Mouse (Mus musculus) embryo, embryonic 10 days (tissue): ENCODE results near the gene Hoxd1.

Experiments used
- DNase-seq: peaks from one replicate; pipeline ENCODE4 v3.0.0-alpha.2; 2015; ENCODE audit warnings: low spot score

Gene Hoxd1

DNA sequence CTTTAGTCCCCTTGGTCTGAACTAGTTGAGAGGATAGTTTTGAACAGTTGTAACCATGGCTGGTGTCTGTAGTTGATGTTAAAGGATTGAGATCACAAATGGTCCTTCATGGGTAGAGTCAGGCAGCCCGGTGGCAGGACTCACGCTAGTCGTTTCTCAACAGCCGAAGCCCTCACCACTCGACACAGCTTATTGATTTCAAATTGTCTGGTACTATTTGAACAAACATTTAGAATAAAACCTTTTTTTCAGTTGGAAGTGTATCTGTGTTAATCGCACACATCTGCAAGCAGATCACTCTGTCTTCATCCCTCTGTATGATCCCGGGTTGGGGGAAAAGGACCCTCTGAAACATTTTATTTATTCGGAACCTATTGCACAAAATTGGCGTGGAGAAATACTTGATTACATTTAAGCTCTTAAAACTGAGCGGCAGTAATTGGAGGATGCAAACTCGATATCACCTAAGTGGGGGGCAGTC is 15.1 kb upstream of the Hoxd1 start:
- peak; percentile 49 for DNase-seq

DNA sequence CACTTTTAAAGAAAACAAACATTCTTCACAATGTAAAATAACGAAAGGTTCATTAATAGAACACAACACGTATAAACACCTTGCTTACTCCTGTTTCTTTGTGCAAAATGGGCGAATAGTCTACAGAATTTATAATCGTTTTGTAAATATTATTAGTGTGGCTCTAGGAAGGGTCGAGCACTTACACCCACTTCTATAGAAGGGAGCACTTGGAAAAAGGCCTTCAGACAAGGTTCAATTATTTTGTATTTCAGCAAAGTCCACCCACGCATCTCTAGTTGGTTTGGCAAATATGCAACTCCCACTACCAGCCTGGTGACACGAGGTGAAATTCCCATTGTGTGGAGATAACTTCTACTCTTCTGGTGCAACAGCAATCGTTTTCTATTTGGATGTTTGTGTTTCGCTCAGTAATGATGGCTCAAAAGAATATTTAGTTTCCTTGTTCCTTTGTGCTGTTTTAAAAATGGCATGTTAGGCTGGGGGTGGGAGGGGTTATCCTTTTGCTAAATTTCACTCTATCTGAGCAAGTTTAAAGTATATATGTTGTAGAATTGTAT is 14.3 kb upstream of the Hoxd1 start:
- peak; percentile 30 for DNase-seq

DNA sequence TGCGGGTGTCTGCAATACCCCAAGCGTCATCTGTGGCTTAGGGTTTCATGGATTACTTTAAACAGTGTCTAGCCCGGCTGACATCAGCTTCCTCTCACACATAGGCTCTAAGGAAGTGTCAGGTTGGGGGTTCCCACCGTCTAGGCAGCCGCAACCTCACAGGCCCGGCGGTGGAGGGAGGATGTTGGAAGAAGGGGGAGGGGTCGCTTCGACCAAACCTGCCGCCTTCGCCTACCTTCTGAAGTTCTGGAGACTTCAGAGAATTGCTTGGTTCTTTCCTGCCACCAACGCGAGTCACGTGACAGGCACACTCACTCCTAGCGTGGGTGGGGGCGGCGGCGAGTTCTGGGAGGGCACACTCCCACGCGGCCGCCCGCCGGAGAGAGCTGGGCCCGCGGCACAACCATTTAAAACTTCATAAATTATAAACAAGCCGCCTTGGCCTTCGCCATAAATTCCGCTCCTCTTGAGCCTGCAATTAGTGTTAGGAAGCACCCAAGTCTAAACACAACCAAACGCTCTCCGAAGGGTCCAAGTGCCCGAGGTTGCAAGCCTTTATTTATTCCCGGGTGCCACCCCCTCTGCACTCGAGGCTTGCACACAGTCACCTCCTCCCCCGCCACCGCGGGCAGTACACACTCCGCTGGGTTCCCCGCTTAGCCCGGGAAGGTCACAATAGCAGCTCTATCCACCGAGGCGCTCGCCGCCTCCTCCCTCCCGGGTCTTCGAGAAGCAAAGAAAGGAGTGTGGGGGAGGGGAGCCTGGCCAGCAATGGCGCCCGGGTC is 13.3 kb upstream of the Hoxd1 start:
- DNase-seq = peak; percentile 88

DNA sequence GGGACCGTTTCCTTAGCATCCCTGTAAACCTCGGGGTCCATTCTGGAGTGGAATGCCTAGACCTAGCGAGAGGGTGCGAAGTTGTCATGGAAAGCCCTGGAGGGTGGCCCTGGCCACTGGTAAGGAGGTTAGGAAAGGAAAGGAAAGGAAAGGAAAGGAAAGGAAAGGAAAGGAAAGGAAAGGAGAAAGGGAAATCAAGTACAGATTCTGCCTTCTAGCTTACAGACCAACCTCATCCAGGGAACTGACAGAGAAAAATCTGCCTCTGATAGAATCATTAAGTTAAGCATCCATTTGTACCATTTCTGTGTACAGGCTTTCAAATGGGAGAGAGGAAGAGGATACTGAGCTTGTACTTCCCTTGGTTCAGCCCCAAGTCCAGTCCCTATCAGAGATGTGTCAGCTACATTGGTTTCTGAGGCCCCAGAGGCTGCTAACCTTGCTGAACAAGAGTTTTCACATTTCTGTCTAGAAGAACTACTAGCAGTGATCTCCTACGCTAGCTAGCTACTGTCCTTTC is 12.0 kb upstream of the Hoxd1 start:
- DNase-seq = no peak

DNA sequence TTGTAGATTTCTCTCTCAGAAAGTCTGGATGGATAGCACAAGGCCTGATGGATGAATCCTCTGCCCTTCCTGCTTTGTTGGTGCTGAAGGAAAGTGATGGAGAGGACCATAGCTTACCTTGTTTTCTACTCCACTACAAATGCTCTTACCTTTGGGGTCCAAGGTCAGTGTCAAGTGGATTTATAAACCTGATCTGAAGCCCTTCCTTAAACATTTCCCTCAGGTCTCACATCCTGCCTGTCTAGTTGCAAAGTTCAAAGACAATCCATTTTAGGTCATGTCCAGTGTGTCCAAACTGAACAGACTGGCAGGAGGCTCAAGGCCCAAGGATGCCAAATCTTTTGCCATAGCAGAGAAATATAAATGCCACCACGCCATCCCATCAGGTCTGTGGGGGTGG is 10.9 kb upstream of the Hoxd1 start:
- DNase-seq = no peak

DNA sequence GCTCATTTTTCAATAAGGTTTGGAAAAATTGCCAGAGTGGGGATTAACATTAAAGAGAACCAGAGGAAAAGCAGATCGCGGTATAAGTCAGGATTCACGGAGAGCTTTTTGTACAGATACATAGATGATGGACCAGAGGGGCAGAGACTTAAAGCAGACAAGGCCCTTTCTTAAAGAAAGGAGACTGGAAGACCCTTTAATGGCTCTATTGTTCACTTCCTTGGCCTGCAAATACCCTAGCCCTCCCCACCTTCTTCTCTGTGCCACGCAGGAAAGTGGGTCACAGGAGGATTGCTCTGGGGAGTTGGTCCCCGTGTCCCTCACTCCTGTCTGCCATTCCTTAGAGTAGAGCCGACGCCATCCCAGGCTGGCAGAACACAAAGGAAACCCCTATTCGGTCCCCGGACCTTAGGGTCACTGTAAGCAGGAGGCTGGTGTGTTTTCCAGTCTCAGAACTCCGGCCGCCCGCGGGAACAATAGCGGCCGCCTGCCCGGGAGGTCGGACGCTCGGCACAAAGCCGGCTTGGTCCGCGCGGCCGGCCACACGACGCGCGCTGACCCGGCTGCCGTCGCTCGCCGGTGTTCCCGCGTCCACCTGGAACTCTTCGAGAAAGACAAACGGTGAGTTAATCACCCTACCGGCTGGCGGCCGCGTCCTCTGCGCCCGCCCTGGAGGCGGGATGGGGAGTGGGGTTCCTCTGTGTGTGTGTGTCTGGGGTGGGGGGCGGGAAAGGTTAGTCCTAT is 10.2 kb upstream of the Hoxd1 start:
- peak; percentile 78 for DNase-seq

DNA sequence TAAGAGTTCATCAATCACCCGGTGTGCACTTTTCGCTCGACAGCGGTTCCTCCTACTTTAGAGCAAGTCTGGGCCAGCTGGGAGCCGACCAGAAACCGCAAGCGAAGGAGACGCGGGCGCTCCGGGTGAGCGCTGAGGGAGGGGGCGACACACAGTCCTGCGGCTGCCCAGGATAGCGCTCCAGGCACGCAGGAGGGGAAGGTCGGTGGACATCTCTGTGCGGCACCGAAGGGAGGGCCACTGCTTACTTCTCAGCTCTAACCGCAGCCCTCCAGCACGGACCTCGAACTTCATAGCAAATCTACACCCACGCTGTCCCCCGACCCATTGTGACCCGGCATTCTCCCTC is 9.6 kb upstream of the Hoxd1 start:
- DNase-seq = no peak

DNA sequence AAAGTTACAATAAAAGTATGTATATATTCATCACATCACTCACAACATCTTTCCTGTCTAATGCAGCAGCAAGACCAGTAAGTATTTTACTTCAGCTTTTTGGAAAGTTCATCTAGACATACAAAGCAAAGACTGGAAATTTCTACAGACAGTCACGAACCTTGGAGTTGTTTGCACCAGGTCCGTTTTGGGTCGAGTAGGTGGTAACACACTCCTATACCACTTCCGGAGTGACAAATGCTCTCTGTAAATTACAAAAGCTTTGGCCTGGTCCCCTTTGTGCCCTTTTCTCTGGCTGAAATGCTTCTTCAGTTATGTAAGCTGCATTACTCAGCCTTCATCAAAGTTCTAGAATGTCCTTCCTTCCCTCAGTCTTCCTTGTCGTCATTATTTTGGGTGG is 9.1 kb upstream of the Hoxd1 start:
- DNase-seq = no peak

DNA sequence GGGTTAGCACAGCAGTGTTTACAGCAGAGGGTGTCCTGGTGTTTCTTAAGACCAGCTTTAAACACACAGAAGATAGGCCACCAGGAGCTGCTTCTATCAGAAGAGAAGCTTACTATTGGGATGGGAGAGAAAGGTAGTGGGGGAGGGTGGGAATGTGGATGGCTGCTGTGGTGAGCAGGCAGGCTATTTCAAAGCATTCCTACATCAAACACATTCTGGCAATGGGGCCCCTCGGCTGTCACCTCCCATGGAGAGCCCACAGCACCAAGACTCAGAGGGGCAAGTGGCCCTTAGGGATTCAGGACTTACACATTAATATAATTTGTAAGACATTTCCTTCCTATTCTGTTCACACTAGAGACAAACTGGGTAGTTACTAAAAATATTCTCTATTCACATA is 2.6 kb upstream of the Hoxd1 start:
- peak; percentile 44 for DNase-seq

DNA sequence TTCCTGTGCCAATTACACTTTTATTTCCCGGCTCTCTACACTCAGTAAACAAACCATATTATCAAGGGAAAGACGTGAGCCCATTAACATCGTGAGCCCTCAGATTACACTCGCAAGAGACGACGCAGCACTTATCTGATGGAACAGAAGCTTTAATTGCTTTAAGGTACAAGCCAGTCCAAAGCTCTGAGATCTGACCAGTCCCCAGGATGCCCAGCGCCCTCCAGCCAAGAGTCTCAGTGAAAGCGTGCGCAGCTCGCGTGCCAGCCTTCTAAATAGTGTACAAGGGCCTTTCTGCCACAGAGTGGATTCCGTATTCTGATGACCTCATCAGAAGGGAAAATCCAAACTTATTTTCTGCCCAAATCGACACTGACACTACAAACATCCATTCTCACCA is 839 bp upstream of the Hoxd1 start:
- DNase-seq = peak; percentile 37

DNA sequence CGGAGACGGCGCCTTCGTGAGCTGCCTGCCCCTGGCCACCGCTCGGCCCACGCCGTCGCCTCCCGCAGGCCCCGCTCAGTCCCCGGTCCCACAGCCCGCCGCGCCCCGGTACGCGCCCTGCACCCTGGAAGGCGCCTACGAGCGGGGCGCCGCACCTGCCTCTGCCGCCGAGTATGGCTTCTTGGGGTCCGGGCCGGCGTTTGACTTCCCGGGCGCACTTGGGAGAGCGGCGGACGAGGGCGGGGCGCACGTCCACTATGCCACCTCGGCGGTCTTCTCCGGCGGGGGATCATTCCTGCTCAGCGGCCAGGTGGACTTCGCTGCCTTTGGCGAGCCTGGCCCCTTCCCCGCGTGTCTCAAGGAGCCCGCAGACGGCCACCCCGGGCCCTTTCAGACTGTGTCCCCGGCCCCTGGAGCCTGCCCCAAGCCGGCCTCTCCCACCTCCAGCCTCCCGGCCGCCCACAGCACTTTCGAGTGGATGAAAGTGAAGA is 510 bp downstream of the Hoxd1 start:
- no peak for DNase-seq

DNA sequence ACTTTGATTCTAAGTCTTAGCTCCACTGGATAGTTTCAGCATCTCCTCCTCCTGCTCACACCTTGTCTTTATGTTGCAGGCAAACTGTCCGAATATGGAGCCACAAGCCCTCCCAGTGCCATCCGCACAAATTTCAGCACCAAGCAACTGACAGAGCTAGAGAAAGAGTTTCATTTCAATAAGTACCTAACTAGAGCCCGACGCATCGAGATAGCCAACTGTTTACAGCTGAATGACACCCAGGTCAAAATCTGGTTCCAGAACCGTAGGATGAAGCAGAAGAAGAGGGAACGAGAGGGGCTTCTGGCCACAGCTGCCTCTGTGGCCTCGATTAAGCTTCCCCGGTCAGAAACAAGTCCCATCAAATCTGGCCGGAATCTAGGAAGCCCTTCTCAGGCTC is 1.2 kb downstream of the Hoxd1 start:
- no peak for DNase-seq

DNA sequence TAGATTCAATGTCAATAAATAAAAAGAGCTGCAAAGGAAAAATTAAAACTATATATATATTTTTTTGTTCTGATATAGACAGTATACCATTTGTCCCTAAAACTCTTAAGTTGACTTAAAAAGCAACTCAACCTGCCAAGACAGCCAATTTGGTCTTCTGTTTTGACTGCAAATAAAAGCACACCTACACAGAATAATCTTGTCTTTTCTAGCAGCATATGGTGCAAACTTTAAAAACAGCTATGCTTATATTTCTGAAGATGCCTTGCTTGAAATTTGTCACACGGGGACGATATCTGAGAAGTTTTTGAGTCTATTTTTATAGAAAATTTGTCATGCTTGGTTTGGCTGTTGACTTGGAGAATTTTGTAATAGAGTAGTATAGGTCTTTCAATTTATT is 11.6 kb downstream of the Hoxd1 start:
- no peak for DNase-seq

DNA sequence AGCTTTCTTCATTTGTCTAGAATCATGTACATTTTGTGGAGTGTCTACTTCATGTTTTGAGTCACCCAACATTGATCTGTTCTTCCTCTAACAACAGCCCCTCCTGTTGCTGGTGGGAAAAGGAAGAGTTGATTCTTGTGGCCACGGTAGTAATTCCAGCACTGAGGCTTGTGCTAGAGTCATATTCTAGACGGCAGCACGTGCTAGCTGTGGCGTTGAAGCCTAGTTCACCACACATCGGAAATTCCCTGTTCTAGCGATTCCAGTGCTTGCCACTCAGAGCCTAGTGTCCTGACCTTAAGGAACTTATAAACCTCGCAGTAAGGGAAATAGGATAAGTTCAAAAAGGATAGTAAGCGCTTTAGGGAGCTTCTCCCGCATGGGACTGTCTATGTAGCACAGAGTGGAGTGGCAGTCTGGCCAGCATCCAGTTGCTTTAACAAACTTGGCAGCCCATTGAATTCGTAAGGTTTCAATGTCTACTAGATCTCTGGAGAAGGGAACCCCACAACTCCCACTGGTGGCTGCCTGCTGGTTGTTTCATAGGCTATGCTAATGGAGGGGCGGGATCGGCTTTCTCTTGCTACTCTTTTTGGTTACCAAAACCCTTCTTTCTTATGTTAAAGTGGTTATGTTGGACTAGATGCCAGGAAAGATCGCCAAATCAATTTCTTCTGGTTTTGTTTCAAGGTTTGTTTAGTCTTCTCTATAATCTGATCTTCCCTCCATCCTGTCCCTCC is 14.9 kb downstream of the Hoxd1 start:
- DNase-seq = no peak

DNA sequence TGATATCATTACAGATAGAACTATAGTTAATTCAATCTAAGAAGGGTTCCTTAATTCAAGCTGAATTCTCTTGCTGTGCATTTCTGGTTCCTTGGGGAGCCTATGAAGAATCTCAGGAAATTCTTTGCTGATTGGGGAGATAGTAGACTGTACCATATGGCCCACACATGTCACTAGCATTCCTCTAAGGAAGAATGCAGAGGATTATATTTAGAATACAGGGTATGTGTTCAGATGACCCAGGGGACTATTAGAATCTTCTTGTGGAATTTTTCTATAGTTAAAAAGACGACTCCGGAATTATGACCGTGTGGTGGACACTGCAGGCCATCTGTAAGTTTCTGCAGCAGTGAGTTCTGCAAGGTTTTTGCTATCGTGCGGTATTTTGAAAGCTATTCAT is 18.6 kb downstream of the Hoxd1 start:
- DNase-seq = no peak

DNA sequence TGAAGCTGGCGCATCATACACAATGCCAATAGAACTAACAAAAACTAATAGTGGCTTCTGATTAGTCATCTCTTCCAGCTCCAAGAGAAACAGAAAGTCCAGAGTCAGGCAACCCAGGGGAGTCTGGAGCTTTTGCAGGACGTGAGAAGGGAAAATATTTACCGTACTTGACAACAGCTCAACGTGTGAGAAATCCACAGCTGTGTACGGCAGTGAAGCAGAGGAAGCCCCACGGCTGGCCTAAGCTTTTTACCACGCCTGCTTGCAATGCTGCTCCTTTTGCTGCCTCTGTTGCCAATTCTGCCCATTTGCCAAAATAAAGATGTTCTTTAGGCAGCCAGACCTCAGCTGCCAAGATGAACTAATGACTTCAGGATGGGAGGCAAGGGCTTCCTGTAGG is 32.8 kb downstream of the Hoxd1 start:
- peak; percentile 22 for DNase-seq

DNA sequence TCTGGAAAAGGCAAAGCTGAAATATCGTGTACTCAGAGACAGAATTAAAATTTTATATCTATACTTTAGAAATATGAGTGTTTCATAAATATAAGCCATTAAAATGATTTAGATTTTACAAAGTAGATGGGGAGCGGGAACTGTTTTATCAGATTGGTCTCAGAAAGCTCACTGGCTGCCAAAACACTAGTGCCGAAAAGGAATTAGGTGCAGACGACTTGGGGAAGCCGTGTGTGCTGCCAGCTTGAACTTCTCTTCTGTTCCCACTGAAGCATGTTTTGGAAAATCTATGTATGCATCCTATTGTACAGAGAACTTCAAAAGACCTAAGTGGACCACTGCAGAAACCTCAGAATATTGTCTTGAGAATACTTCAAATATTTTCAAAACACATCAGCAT is 45.7 kb downstream of the Hoxd1 start:
- no peak for DNase-seq
